Mouse (Mus musculus): ENCODE measurements at regions not wholly inside any gene's neighbourhood (a gene's known extent, or its start where the extent isn't known, plus 50 kb on each side); places are given as distances from the start of the nearest gene placed in this dataset.

- DNase-seq: no peak
Observed at GRCm38 (mm10) chr15:62168958-62169590, 1246.3 kb upstream of the A1bg start.

- DNase-seq: no peak
Observed at GRCm38 (mm10) chr15:62168522-62168921, 1245.7 kb upstream of the A1bg start.

GRCm38 (mm10) chr15:62166786-62167185 is 1244.0 kb upstream of the A1bg start:
- no peak for DNase-seq

GRCm38 (mm10) chr15:62165826-62166500 is 1243.2 kb upstream of the A1bg start:
- no peak for DNase-seq

- no peak for DNase-seq
Observed at GRCm38 (mm10) chr15:62164766-62165410, 1242.1 kb upstream of the A1bg start.

- no peak for DNase-seq
Observed at GRCm38 (mm10) chr15:62163203-62163602, 1240.4 kb upstream of the A1bg start.

GRCm38 (mm10) chr15:62162648-62163194 is 1239.9 kb upstream of the A1bg start:
- no peak for DNase-seq

- peak; percentile 52 for DNase-seq
Observed at GRCm38 (mm10) chr15:62161975-62162647, 1239.3 kb upstream of the A1bg start.

- DNase-seq: peak; percentile 77
Observed at GRCm38 (mm10) chr15:62161061-62161460, 1238.2 kb upstream of the A1bg start.

GRCm38 (mm10) chr15:62158875-62159675 is 1236.3 kb upstream of the A1bg start:
- DNase-seq: no peak

- DNase-seq: no peak
Observed at GRCm38 (mm10) chr15:62157200-62158033, 1234.6 kb upstream of the A1bg start.

- no peak for DNase-seq
Observed at GRCm38 (mm10) chr15:62153222-62153621, 1230.4 kb upstream of the A1bg start.

- DNase-seq: no peak
Observed at GRCm38 (mm10) chr15:62152133-62152532, 1229.3 kb upstream of the A1bg start.

- no peak for DNase-seq
Observed at GRCm38 (mm10) chr15:62151690-62152089, 1228.9 kb upstream of the A1bg start.

GRCm38 (mm10) chr15:62150296-62150695 is 1227.5 kb upstream of the A1bg start:
- DNase-seq: no peak

GRCm38 (mm10) chr15:62148680-62149237 is 1225.9 kb upstream of the A1bg start:
- no peak for DNase-seq

GRCm38 (mm10) chr15:62147343-62147953 is 1224.6 kb upstream of the A1bg start:
- no peak for DNase-seq

GRCm38 (mm10) chr15:62145643-62146285 is 1223.0 kb upstream of the A1bg start:
- DNase-seq: no peak

GRCm38 (mm10) chr15:62144776-62145564 is 1222.2 kb upstream of the A1bg start:
- no peak for DNase-seq

Measured in cerebellum, adult 9-11 months (tissue).